Mouse (Mus musculus): Measurements from ENCODE around the gene Cbr2. TPM values are rescaled to one million over a fixed set of nuclear protein-coding genes. Genes with fewer than 3 reads are reported as not detected.

Cbr2 gene
- polyA plus RNA-seq, 1 experiment = not detected

DNA sequence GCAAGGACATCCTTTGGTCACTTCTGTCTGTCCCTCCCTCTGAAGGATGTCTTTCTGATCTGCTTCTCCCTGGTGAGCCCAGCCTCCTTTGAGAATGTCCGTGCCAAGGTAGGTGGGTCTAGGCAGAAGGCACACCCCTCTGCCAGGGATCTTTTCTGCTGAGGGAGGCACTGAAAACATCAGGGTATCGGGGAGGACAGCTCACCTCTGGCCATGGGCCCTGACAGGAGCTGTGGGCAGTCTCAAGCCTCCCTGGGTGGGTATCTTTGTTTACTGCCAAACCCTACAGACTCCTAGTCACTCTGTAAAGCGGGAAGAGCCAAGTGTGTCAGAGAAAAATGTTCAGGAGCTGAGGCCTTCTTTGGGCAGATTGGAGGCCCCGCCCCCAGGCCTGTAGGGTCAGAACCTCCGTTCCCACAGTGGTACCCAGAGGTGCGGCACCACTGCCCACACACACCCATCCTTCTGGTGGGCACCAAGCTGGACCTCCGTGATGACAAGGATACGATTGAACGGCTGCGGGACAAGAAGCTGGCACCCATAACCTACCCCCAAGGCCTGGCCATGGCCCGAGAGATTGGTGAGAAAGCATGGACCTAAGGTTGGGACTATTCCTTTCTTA is 9.0 kb downstream of the Cbr2 start:
- Histone ChIP-seq H3K9me3 (replicated peaks; ENCODE audit: control insufficient read depth, insufficient read depth, low read length, poor library complexity, severe bottlenecking) (no peaks in the 10 kb centered on the region), H3K27me3 (ENCODE audit: control insufficient read depth, insufficient read depth, low read length, poor library complexity, severe bottlenecking) (no peaks in the 10 kb centered on the region), H3K27ac (ENCODE audit: insufficient read depth, low read length) (no peak overlapping the region), H3K4me3 (ENCODE audit: low read depth, low read length) (no peak overlapping the region), H3K4me1 (ENCODE audit: control insufficient read depth, insufficient read depth, low read length) (no peaks in the 10 kb centered on the region), H3K36me3 (ENCODE audit: control insufficient read depth, insufficient read depth, low read length, poor library complexity, severe bottlenecking) (peaks cover 9% of the 10 kb centered on the region), H3K9ac (ENCODE audit: low read depth, poor library complexity, severe bottlenecking) (no peak overlapping the region)
- TF ChIP-seq EP300 (IDR thresholded peaks at IDR 0.05; ENCODE audit: insufficient read depth, low read depth, low read length) (no peak), CTCF (IDR thresholded peaks at IDR 0.05; ENCODE audit: low read depth, low read length) (no peak)

- TF ChIP-seq EP300 (IDR thresholded peaks at IDR 0.05; ENCODE audit: insufficient read depth, low read depth, low read length) = no peak
- no peak for TF ChIP-seq POLR2A (IDR thresholded peaks at IDR 0.05; ENCODE audit: insufficient read depth, low read length)
- TF ChIP-seq CTCF (IDR thresholded peaks at IDR 0.05; ENCODE audit: low read depth, low read length) = no peak
- H3K4me1 ChIP-seq (ENCODE audit: control insufficient read depth, insufficient read depth, low read length) = no peaks in the 10 kb centered on the region
- H3K27me3 ChIP-seq (ENCODE audit: control insufficient read depth, insufficient read depth, low read length, poor library complexity, severe bottlenecking) = no peaks in the 10 kb centered on the region
- H3K9ac ChIP-seq (ENCODE audit: low read depth, poor library complexity, severe bottlenecking) = peak overlapping the region; percentile 57
- no peaks in the 10 kb centered on the region for H3K9me3 ChIP-seq (replicated peaks; ENCODE audit: control insufficient read depth, insufficient read depth, low read length, poor library complexity, severe bottlenecking)
- peak overlapping the region; percentile 64 for H3K4me3 ChIP-seq (ENCODE audit: low read depth, low read length)
- H3K27ac ChIP-seq (ENCODE audit: insufficient read depth, low read length) = no peak overlapping the region
- H3K36me3 ChIP-seq (ENCODE audit: control insufficient read depth, insufficient read depth, low read length, poor library complexity, severe bottlenecking) = peaks cover 9% of the 10 kb centered on the region
Observed at GRCm38 (mm10) chr11:120722067-120722630, 9.8 kb downstream of the Cbr2 start.

DNA sequence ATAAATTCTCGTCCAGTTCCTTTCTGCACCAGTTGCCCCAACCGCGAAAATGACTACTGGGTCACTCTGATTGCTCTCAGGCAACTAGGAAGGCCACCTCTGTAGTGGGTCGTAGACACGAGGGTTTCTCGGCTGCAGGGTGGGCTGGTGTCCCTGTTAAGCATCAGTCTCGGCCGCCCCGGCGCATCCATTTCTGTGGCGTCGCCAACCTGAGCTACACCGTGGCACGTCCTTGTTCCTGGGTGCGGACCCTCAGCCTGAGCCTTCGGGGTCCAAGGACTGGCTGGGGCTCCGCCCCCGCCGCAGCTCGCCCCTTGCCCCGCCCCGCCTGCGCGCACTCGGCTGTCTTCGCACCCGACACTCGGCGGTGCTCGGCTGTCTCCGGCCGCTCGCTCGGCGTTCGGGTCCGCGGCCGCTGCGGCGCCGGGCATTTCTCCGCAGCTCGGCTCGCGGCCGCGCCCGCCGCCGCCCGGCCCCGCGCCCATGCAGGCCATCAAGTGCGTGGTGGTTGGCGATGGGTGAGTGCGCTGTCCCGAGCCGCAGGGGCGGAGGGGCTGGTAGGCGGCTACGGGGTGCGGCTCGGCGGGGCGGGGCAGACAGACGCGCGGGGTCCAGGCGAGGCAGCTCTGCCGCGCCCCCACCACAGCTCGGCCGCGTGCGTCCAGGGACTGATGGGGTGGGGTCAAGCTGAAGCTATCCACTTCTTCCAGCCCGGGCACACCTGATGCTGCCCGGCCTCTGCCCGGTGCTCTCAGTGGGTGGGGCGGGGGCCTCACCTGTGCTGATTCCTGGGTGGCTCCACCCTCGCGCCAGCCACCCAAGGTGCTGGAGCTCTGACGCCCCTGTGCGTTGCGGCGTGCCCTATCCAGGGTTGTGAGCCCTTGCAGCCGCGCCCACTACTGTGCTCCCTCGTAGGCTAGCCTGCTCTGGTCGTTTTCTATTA is 10.5 kb downstream of the Cbr2 start, which contains the start of gene Rac3:
Gene Rac3 (plus strand): TSS at position 347 of the 943 bp plus-strand sequence.
- H3K4me3 ChIP-seq (ENCODE audit: low read depth, low read length) = peak within 1 kb of the TSS; percentile 64
- no peaks in the 10 kb centered on the region for H3K4me1 ChIP-seq (ENCODE audit: control insufficient read depth, insufficient read depth, low read length)
- H3K36me3 ChIP-seq (ENCODE audit: control insufficient read depth, insufficient read depth, low read length, poor library complexity, severe bottlenecking) = peaks cover 9% of the 10 kb centered on the region
- H3K27ac ChIP-seq (ENCODE audit: insufficient read depth, low read length) = no peak within 1 kb of the TSS
- TF ChIP-seq EP300 (IDR thresholded peaks at IDR 0.05; ENCODE audit: insufficient read depth, low read depth, low read length) = no peak
- TF ChIP-seq CTCF (IDR thresholded peaks at IDR 0.05; ENCODE audit: low read depth, low read length) = no peak
- H3K9me3 ChIP-seq (replicated peaks; ENCODE audit: control insufficient read depth, insufficient read depth, low read length, poor library complexity, severe bottlenecking) = no peaks in the 10 kb centered on the region
- H3K27me3 ChIP-seq (ENCODE audit: control insufficient read depth, insufficient read depth, low read length, poor library complexity, severe bottlenecking) = no peaks in the 10 kb centered on the region
- H3K9ac ChIP-seq (ENCODE audit: low read depth, poor library complexity, severe bottlenecking) = peak within 1 kb of the TSS; percentile 57

- peaks cover 6% of the 10 kb centered on the region; the same call in 1 of the 2 replicates for H3K36me3 ChIP-seq (ENCODE audit: control insufficient read depth, insufficient read depth, low read length, poor library complexity, severe bottlenecking)
- TF ChIP-seq EP300 (IDR thresholded peaks at IDR 0.05; ENCODE audit: insufficient read depth, low read depth, low read length) = no peak
- TF ChIP-seq CTCF (IDR thresholded peaks at IDR 0.05; ENCODE audit: low read depth, low read length) = peak; percentile 97
- no peak for TF ChIP-seq POLR2A (IDR thresholded peaks at IDR 0.05; ENCODE audit: insufficient read depth, low read length)
- H3K27me3 ChIP-seq (ENCODE audit: control insufficient read depth, insufficient read depth, low read length, poor library complexity, severe bottlenecking) = no peaks in the 10 kb centered on the region
- H3K4me3 ChIP-seq (ENCODE audit: low read depth, low read length) = peak overlapping the region; percentile 64
- H3K9me3 ChIP-seq (replicated peaks; ENCODE audit: control insufficient read depth, insufficient read depth, low read length, poor library complexity, severe bottlenecking) = no peaks in the 10 kb centered on the region
- no peaks in the 10 kb centered on the region for H3K4me1 ChIP-seq (ENCODE audit: control insufficient read depth, insufficient read depth, low read length)
- 0 out of 2 replicates have a peak overlapping the region, but pooled peaks have one; percentile 57 for H3K9ac ChIP-seq (ENCODE audit: low read depth, poor library complexity, severe bottlenecking)
- H3K27ac ChIP-seq (ENCODE audit: insufficient read depth, low read length) = no peak overlapping the region
Observed at GRCm38 (mm10) chr11:120720450-120720849, 11.5 kb downstream of the Cbr2 start.

DNA sequence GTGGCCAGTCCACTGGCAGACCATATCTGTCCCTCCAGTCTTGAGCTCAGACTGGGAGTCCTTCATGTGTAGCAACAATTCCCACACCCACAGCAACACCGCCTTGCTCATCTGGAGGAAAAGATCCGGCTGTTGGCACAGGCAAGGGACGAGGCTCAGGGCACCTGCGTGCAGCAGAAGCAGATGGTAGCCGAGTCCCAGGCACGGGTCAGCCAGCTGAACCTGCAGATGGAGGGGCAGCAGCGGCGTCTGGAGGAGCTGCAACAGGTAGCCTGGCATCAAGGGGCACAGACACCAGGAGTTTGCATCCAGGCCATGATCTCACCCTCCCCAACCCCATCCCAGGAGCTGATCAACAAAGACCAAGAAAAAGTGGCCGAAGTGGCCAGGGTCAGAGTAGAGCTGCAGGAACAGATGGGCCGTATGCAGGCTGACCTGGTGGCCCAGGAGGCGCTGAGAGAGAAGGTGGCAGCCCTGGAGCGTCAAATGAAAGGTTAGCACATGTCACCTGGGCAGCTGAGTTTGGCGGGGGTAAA is 12.0 kb downstream of the Cbr2 start:
- no peak overlapping the region for H3K9ac ChIP-seq (ENCODE audit: low read depth, poor library complexity, severe bottlenecking)
- TF ChIP-seq CTCF (IDR thresholded peaks at IDR 0.05; ENCODE audit: low read depth, low read length) = no peak
- no peak for TF ChIP-seq POLR2A (IDR thresholded peaks at IDR 0.05; ENCODE audit: insufficient read depth, low read length)
- no peak for TF ChIP-seq EP300 (IDR thresholded peaks at IDR 0.05; ENCODE audit: insufficient read depth, low read depth, low read length)
- no peak overlapping the region for H3K27ac ChIP-seq (ENCODE audit: insufficient read depth, low read length)
- no peak overlapping the region for H3K4me3 ChIP-seq (ENCODE audit: low read depth, low read length)
- no peaks in the 10 kb centered on the region for H3K27me3 ChIP-seq (ENCODE audit: control insufficient read depth, insufficient read depth, low read length, poor library complexity, severe bottlenecking)
- H3K9me3 ChIP-seq (replicated peaks; ENCODE audit: control insufficient read depth, insufficient read depth, low read length, poor library complexity, severe bottlenecking) = no peaks in the 10 kb centered on the region
- 0 out of 2 replicates have a peak, but pooled peaks cover under 1% of the 10 kb centered on the region for H3K36me3 ChIP-seq (ENCODE audit: control insufficient read depth, insufficient read depth, low read length, poor library complexity, severe bottlenecking)
- no peaks in the 10 kb centered on the region for H3K4me1 ChIP-seq (ENCODE audit: control insufficient read depth, insufficient read depth, low read length)
